Mouse (Mus musculus) hindbrain, embryonic 11.5 days (tissue): ENCODE measurements around the gene Nedd9. TPM values are rescaled to one million over a fixed set of nuclear protein-coding genes. Genes with fewer than 3 reads are reported as not detected.

Experiments used
- ATAC-seq: fragments of 200-750 bp; cut with Nextera tagmentation; 2 replicates; pipeline ENCODE4 v1.8.0; 2017; ENCODE audit warnings: mild to moderate bottlenecking, moderate TSS enrichment, moderate library complexity; ENCODE audit not compliant: low FRiP score
- DNase-seq: peaks from one replicate; pipeline ENCODE4 v3.0.0-alpha.2; 2015; ENCODE audit warnings: low spot score
- H3K27ac ChIP-seq: fragments of 300-500 bp; sonication (generic); 2 replicates; pipeline ENCODE4 v1.5.1; 2014; ENCODE audit warnings: mild to moderate bottlenecking, low read depth, low read length
- H3K27me3 ChIP-seq: fragments of 300-500 bp; sonication (generic); 2 replicates; pipeline ENCODE4 v1.6.1; 2014; ENCODE audit warnings: mild to moderate bottlenecking, low read length, moderate library complexity, mixed read lengths; ENCODE audit not compliant: control insufficient read depth, insufficient read depth
- H3K36me3 ChIP-seq: fragments of 300-500 bp; sonication (generic); 2 replicates; pipeline ENCODE4 v1.6.1; 2014; ENCODE audit warnings: mild to moderate bottlenecking, low read length, moderate library complexity, mixed read lengths; ENCODE audit not compliant: control insufficient read depth, insufficient read depth
- H3K4me1 ChIP-seq: fragments of 300-500 bp; sonication (generic); replicated peaks from 2 replicates; pipeline ENCODE4 v1.6.1; 2014; ENCODE audit warnings: low read length, mixed read lengths; ENCODE audit not compliant: control insufficient read depth, insufficient read depth
- H3K4me2 ChIP-seq: fragments of 300-500 bp; sonication (generic); replicated peaks from 2 replicates; pipeline ENCODE4 v1.6.1; 2014; ENCODE audit warnings: mild to moderate bottlenecking, low read depth, low read length
- H3K4me3 ChIP-seq: fragments of 300-500 bp; sonication (generic); 2 replicates; pipeline ENCODE4 v1.5.1; 2014; ENCODE audit warnings: low read depth, low read length
- H3K9ac ChIP-seq: fragments of 300-500 bp; sonication (generic); 2 replicates; pipeline ENCODE4 v1.6.1; 2014; ENCODE audit warnings: low read depth, low read length
- H3K9me3 ChIP-seq: fragments of 300-500 bp; sonication (generic); 2 replicates; pipeline ENCODE4 v1.6.1; 2016; ENCODE audit warnings: low read length; ENCODE audit not compliant: control insufficient read depth
- WGBS: fragments of 180-500 bp; shearing (Covaris S2); extraction: QIAGEN DNeasy Blood & Tissue Kit; methylation state at CpG from one replicate; pipeline ENCODE4 v1.1.7; 2014; 5-methylcytosine and 5-hydroxymethylcytosine counted together
- polyA plus RNA-seq: library from polyadenylated mRNA; unstranded; fragments of >200 nt; fragmentation: Nextera tagmentation; extraction: Ambion mirVana; gene quantifications from 2 replicates; pipeline ENCODE4 v1.2.1, GENCODE M21; 2014

Gene Nedd9
- polyA plus RNA-seq, 1 experiment from 2014 or later = 22.6 TPM

- H3K9ac ChIP-seq = peak overlapping the region; percentile 28; the same call in 1 of the 2 replicates
- ATAC-seq = peak; percentile 43
- H3K36me3 ChIP-seq = no peaks in the 10 kb centered on the region
- peaks cover 2% of the 10 kb centered on the region; the same call in 1 of the 2 replicates for H3K4me1 ChIP-seq
- peak overlapping the region; percentile 45 for H3K4me3 ChIP-seq
- no peaks in the 10 kb centered on the region for H3K27me3 ChIP-seq
- H3K4me2 ChIP-seq = peak overlapping the region; percentile 40
- peak; percentile 61 for DNase-seq
- no peaks in the 10 kb centered on the region for H3K9me3 ChIP-seq
- H3K27ac ChIP-seq = peak overlapping the region; percentile 77
- 1% methylated on average over 16 of the region's 16 CpGs for WGBS
Measured at GRCm38 (mm10) chr13:41359330-41360215, 127.6 kb downstream of the Nedd9 start.

GRCm38 (mm10) chr13:41358480-41359180 is 128.5 kb downstream of the Nedd9 start:
- Histone ChIP-seq H3K4me3 (peak overlapping the region; percentile 45), H3K9ac (peak overlapping the region; percentile 56), H3K27me3 (no peaks in the 10 kb centered on the region), H3K27ac (peak overlapping the region; percentile 77), H3K36me3 (no peaks in the 10 kb centered on the region), H3K4me2 (peak overlapping the region; percentile 45), H3K9me3 (no peaks in the 10 kb centered on the region), H3K4me1 (peaks cover 2% of the 10 kb centered on the region; the same call in 1 of the 2 replicates)
- DNase-seq (peak; percentile 94), ATAC-seq (peak; percentile 98)
- WGBS = under 1% methylated on average over 42 of the region's 42 CpGs

- no peaks in the 10 kb centered on the region for H3K27me3 ChIP-seq
- no peak for DNase-seq
- no peaks in the 10 kb centered on the region for H3K9me3 ChIP-seq
- peaks cover 2% of the 10 kb centered on the region; the same call in 1 of the 2 replicates for H3K4me1 ChIP-seq
- H3K4me3 ChIP-seq = peak overlapping the region; percentile 45
- H3K27ac ChIP-seq = no peak overlapping the region
- peak overlapping the region; percentile 56; the same call in 1 of the 2 replicates for H3K9ac ChIP-seq
- 16% methylated on average over 10 of the region's 10 CpGs for WGBS
- H3K4me2 ChIP-seq = peak overlapping the region; percentile 45
- H3K36me3 ChIP-seq = no peaks in the 10 kb centered on the region
- ATAC-seq = no peak
Measured at GRCm38 (mm10) chr13:41358009-41358408, 129.2 kb downstream of the Nedd9 start.

GRCm38 (mm10) chr13:41357586-41357985 is 129.6 kb downstream of the Nedd9 start:
- Histone ChIP-seq H3K4me3 (peak overlapping the region; percentile 45), H3K36me3 (no peaks in the 10 kb centered on the region), H3K4me1 (peaks cover 2% of the 10 kb centered on the region; the same call in 1 of the 2 replicates), H3K9me3 (no peaks in the 10 kb centered on the region), H3K4me2 (peak overlapping the region; percentile 45), H3K27me3 (no peaks in the 10 kb centered on the region), H3K27ac (no peak overlapping the region), H3K9ac (no peak overlapping the region)
- DNase-seq (no peak), ATAC-seq (no peak)
- WGBS = 33% methylated on average over 3 of the region's 3 CpGs

GRCm38 (mm10) chr13:41357161-41357560 is 130.0 kb downstream of the Nedd9 start:
- Histone ChIP-seq H3K27ac (no peak overlapping the region), H3K36me3 (no peaks in the 10 kb centered on the region), H3K4me1 (peaks cover 2% of the 10 kb centered on the region; the same call in 1 of the 2 replicates), H3K4me2 (peak overlapping the region; percentile 45), H3K9ac (no peak overlapping the region), H3K4me3 (peak overlapping the region; percentile 45), H3K27me3 (no peaks in the 10 kb centered on the region), H3K9me3 (no peaks in the 10 kb centered on the region)
- DNase-seq = no peak
- ATAC-seq = no peak
- 62% methylated on average over 4 of the region's 4 CpGs for WGBS

GRCm38 (mm10) chr13:41355552-41355951 is 131.6 kb downstream of the Nedd9 start:
- H3K27ac ChIP-seq = no peak overlapping the region
- H3K4me1 ChIP-seq = peaks cover 2% of the 10 kb centered on the region; the same call in 1 of the 2 replicates
- no peaks in the 10 kb centered on the region for H3K27me3 ChIP-seq
- ATAC-seq (no peak), DNase-seq (no peak)
- no peak overlapping the region for H3K4me3 ChIP-seq
- H3K9me3 ChIP-seq = no peaks in the 10 kb centered on the region
- 0 out of 2 replicates have a peak overlapping the region, but pooled peaks have one; percentile 17 for H3K4me2 ChIP-seq
- no peaks in the 10 kb centered on the region for H3K36me3 ChIP-seq
- 75% methylated on average over 2 of the region's 2 CpGs for WGBS
- H3K9ac ChIP-seq = no peak overlapping the region

GRCm38 (mm10) chr13:41354591-41354990 is 132.6 kb downstream of the Nedd9 start:
- H3K4me3 ChIP-seq = no peak overlapping the region
- no peaks in the 10 kb centered on the region; the same call in 1 of the 2 replicates for H3K4me1 ChIP-seq
- H3K27me3 ChIP-seq = no peaks in the 10 kb centered on the region
- no peak overlapping the region for H3K4me2 ChIP-seq
- ATAC-seq = no peak
- no peak overlapping the region for H3K9ac ChIP-seq
- H3K27ac ChIP-seq = 0 out of 2 replicates have a peak overlapping the region, but pooled peaks have one; percentile 30
- H3K36me3 ChIP-seq = no peaks in the 10 kb centered on the region
- no peak for DNase-seq
- 64% methylated on average over 6 of the region's 6 CpGs for WGBS
- H3K9me3 ChIP-seq = no peaks in the 10 kb centered on the region

GRCm38 (mm10) chr13:41353676-41354075 is 133.5 kb downstream of the Nedd9 start:
- Histone ChIP-seq H3K4me1 (no peaks in the 10 kb centered on the region), H3K27ac (no peak overlapping the region), H3K4me3 (no peak overlapping the region), H3K9ac (no peak overlapping the region), H3K36me3 (no peaks in the 10 kb centered on the region), H3K9me3 (no peaks in the 10 kb centered on the region), H3K4me2 (no peak overlapping the region), H3K27me3 (no peaks in the 10 kb centered on the region)
- ATAC-seq (no peak), DNase-seq (no peak)
- WGBS = 70% methylated on average over 3 of the region's 3 CpGs
